Mouse (Mus musculus) left cerebral cortex, postnatal 14 days (tissue): ENCODE data around the gene Jsrp1. TPM values are rescaled to one million over a fixed set of nuclear protein-coding genes. Genes with fewer than 3 reads are reported as not detected.

Experiments used
- DNase-seq, 2 experiments: peaks; one replicate each; pipeline ENCODE4 v3.0.0; 2021 to 2022; ENCODE audit warnings: low spot score in 2 of 2, mixed read lengths in 1 of 2
- intact Hi-C: fragments of 180-260 bp; cut with DNase I; formaldehyde crosslinking; loops from one replicate; pipeline ENCODE4 v1.15.1; 2025
- microRNA-seq, 2 experiments: library from miRNA; unstranded; fragments of <30 nt; microRNA quantifications; one replicate each; pipeline ENCODE4 v1.2.0; 2022
- total RNA-seq, 2 experiments: library from RNA; stranded (reverse); gene quantifications; 2 replicates each; pipeline ENCODE4 v1.2.3; 2021

The Jsrp1 gene
- total RNA-seq, 2 experiments from 2014 or later: 2.5 to 2.9 TPM

GRCm38 (mm10) chr10:80774981-80775380 lies 38.3 kb downstream of the Jsrp1 start:
- no peak for DNase-seq

DNA sequence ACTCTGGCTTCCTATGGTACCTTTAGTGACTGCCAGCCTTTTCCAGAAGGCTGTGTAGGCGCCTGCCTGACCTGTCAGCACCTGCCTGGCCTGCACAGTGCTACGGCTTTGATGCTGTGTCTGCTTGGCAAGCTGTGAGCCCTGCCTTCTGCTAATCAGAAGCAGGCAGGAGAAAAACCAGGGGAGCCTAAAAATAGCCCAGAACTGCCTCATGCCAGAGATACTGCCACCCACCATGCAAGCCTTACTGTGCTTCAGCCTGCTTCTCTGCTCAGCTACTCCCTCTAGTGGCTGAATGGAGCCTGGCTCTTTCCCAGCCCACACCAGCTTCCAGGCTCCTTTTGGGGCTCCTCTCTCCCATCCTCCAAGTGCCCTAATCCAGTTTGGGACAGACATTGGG lies 38.7 kb downstream of the Jsrp1 start:
- peak; percentile 92 to 97 for DNase-seq
- intact Hi-C loops: loop anchor here (2.0 kb wide), 1 partner anchor 26 kb away; no protein-coding TSS in a partner anchor

More at GRCm38 (mm10) chr10:80774981-80775380, 38.3 kb downstream of the Jsrp1 start:
- intact Hi-C loops: loop anchor here (2.0 kb wide), 1 partner anchor 26 kb away; no protein-coding TSS in a partner anchor

GRCm38 (mm10) chr10:80773816-80774215 lies 39.5 kb downstream of the Jsrp1 start:
- DNase-seq: no peak
- intact Hi-C loops: loop anchor here (2.0 kb wide), 1 partner anchor 25 kb away; no protein-coding TSS in a partner anchor

- intact Hi-C loops: no loop called here
- DNase-seq: no peak
Observed at GRCm38 (mm10) chr10:80768365-80768764, 44.9 kb downstream of the Jsrp1 start.

DNA sequence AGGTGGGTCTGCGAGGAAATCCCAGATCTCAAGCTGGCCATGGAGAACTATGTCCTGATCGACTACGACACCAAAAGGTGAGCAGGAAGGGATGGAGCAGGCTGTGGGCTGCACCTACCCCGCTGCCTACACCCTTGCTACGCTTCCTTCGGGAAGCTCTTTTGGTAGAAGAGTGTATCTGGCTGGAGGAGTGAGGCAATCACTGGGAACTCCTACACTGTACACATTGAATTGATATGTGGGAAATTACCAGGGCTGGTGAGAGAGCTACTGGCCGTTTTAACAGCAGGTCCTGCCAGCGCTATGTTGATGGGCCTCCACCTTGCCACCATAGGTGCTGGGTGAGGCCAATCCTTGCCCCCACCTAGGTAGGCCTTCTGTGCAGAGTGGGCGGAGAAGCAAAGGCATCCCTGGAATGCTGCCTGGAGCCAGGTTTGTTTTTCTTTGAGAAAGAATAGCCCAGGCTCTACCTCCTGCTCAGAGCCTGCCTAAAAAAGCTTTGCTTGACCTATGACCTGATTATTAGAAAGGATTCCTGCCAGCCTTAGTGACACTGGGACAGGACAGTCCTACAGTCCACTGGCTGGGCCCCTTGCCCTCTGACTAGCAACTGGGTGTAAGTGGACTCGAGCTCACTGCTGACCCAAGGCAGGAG lies 47.0 kb downstream of the Jsrp1 start:
- intact Hi-C loops: no loop called here
- no peak for DNase-seq

GRCm38 (mm10) chr10:80765746-80766145 lies 47.6 kb downstream of the Jsrp1 start:
- DNase-seq: no peak
- intact Hi-C loops: no loop called here

- DNase-seq: no peak
- intact Hi-C loops: no loop called here
Observed at GRCm38 (mm10) chr10:80763502-80763901, 49.8 kb downstream of the Jsrp1 start.

- DNase-seq: no peak
Observed at GRCm38 (mm10) chr10:80761821-80762220, 51.5 kb downstream of the Jsrp1 start.

GRCm38 (mm10) chr10:80760596-80761524 lies 52.4 kb downstream of the Jsrp1 start:
- intact Hi-C loops: no loop called here
- DNase-seq: no peak

More at GRCm38 (mm10) chr10:80761821-80762220, 51.5 kb downstream of the Jsrp1 start:
- intact Hi-C loops: no loop called here

DNA sequence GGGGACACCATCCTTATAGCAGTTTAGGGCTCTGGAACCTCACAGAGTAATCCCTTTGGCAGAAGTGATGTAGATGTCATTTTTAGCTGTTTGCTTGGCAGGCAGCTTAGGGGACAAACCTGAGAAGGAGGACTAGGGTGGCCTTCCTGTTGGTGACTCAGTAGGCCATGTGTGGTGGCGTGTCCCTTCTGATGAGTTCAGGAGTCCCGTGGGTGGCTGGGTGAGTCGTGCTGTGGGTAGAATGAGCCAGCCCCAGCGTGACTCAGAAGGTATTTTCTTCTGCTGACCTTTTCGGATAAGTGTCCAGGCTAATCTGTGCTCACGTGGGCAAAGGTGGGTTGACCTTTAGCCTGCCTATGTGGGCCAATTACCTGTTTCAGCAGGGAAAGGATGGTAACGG lies 54.6 kb downstream of the Jsrp1 start:
- no peak for DNase-seq

More for the DNA sequence above, 54.6 kb downstream of the Jsrp1 start:
- intact Hi-C loops: no loop called here

Small RNAs within 50 kb of the gene (microRNA-seq; reads per million reads assigned to microRNA genes)
- 4.0 to 5.0 reads per million in 2 experiments for gene Mir1982

Other genes starting within 250 kb of the Jsrp1 start
- gene Klf16, start 236.2 kb downstream of the Jsrp1 start, total RNA-seq: 10 to 100 TPM; 46.7 to 48.0 TPM
- gene Abhd17a, start 223.2 kb downstream of the Jsrp1 start, total RNA-seq: 100 to 1,000 TPM; 212 to 220 TPM
- gene Scamp4, start 210.6 kb downstream of the Jsrp1 start, total RNA-seq: 10 to 100 TPM; 35.8 to 39.3 TPM
- 1 to 10 TPM; 2.8 TPM for gene Adat3, start 210.6 kb downstream of the Jsrp1 start, total RNA-seq
- gene Gm49322, start 207.5 kb downstream of the Jsrp1 start, total RNA-seq: 1 to 10 TPM; 2.6 to 2.8 TPM
- gene Csnk1g2, start 190.7 kb downstream of the Jsrp1 start, total RNA-seq: 100 to 1,000 TPM; 188 to 196 TPM
- 10 to 100 TPM; 88.3 to 93.5 TPM for gene Btbd2, start 156.4 kb downstream of the Jsrp1 start, total RNA-seq
- gene Mknk2, start 135.4 kb downstream of the Jsrp1 start, total RNA-seq: 10 to 100 TPM; 38.4 to 46.7 TPM
- gene Mob3a, start 111.5 kb downstream of the Jsrp1 start, total RNA-seq: 10 to 100 TPM; 15.0 to 20.2 TPM
- 10 to 100 TPM; 52.8 to 55.3 TPM for gene Izumo4, start 111.3 kb downstream of the Jsrp1 start, total RNA-seq
- 100 to 1,000 TPM; 143 to 147 TPM for gene Ap3d1, start 71.2 kb downstream of the Jsrp1 start, total RNA-seq
- 10 to 100 TPM; 59.1 to 66.7 TPM for gene Dot1l, start 58.3 kb downstream of the Jsrp1 start, total RNA-seq
- gene Sf3a2, start 15.3 kb downstream of the Jsrp1 start, total RNA-seq: 10 to 100 TPM; 42.7 to 43.6 TPM
- 10 to 100 TPM; 60.0 to 62.8 TPM for gene Plekhj1, start 14.9 kb downstream of the Jsrp1 start, total RNA-seq
- 1 to 10 TPM; 1.6 to 1.9 TPM for gene Amh, start 8.3 kb downstream of the Jsrp1 start, total RNA-seq
- 100 to 1,000 TPM; 433 to 483 TPM for gene Oaz1, start 13.2 kb upstream of the Jsrp1 start, total RNA-seq
- 10 to 100 TPM; 30.0 to 33.0 TPM for gene Lingo3, start 30.5 kb upstream of the Jsrp1 start, total RNA-seq
- 10 to 100 TPM; 46.4 to 52.7 TPM for gene Lsm7, start 41.7 kb upstream of the Jsrp1 start, total RNA-seq
- 10 to 100 TPM; 81.8 to 89.3 TPM for gene Sppl2b, start 41.8 kb upstream of the Jsrp1 start, total RNA-seq
- under 1 TPM; 0.13 to 0.18 TPM for gene Tmprss9, start 58.4 kb upstream of the Jsrp1 start, total RNA-seq
- 100 to 1,000 TPM; 145 to 157 TPM for gene Timm13, start 87.5 kb upstream of the Jsrp1 start, total RNA-seq
- 10 to 100 TPM; 19.7 to 20.1 TPM for gene Lmnb2, start 104.7 kb upstream of the Jsrp1 start, total RNA-seq
- 10 to 100 TPM; 11.9 to 12.5 TPM for gene Gadd45b, start 116.6 kb upstream of the Jsrp1 start, total RNA-seq
- gene Gng7, start 201.4 kb upstream of the Jsrp1 start, total RNA-seq: 100 to 1,000 TPM; 120 to 135 TPM
- 100 to 1,000 TPM; 113 to 117 TPM for gene Diras1, start 212.2 kb upstream of the Jsrp1 start, total RNA-seq
- gene Slc39a3, start 223.9 kb upstream of the Jsrp1 start, total RNA-seq: 10 to 100 TPM; 70.9 to 76.3 TPM
- gene Sgta, start 246.7 kb upstream of the Jsrp1 start, total RNA-seq: 100 to 1,000 TPM; 178 to 186 TPM